Mouse (Mus musculus): Measurements from ENCODE around the gene Hist1h2bg.
A peak's percentile ranks its signal among the peaks of the same experiment; 100 is the strongest.
"Not testable (repeated sequence)": the region's sequence is repeated elsewhere in the genome, so short reads cannot be mapped to it uniquely, and the experiment has no call there.

The Hist1h2bg gene

GRCm38 (mm10) chr13:23538249-23538648 is 32.9 kb upstream of the Hist1h2bg start:
- DNase-seq (ENCODE audit: low spot score in 2 of 2), result no peak

- not testable (repeated sequence) for DNase-seq (ENCODE audit: low spot score in 2 of 2)
Measured at GRCm38 (mm10) chr13:23539821-23540220, 31.4 kb upstream of the Hist1h2bg start.

GRCm38 (mm10) chr13:23541497-23541896 is 29.7 kb upstream of the Hist1h2bg start:
- DNase-seq (ENCODE audit: low spot score in 2 of 2), result no peak

DNA sequence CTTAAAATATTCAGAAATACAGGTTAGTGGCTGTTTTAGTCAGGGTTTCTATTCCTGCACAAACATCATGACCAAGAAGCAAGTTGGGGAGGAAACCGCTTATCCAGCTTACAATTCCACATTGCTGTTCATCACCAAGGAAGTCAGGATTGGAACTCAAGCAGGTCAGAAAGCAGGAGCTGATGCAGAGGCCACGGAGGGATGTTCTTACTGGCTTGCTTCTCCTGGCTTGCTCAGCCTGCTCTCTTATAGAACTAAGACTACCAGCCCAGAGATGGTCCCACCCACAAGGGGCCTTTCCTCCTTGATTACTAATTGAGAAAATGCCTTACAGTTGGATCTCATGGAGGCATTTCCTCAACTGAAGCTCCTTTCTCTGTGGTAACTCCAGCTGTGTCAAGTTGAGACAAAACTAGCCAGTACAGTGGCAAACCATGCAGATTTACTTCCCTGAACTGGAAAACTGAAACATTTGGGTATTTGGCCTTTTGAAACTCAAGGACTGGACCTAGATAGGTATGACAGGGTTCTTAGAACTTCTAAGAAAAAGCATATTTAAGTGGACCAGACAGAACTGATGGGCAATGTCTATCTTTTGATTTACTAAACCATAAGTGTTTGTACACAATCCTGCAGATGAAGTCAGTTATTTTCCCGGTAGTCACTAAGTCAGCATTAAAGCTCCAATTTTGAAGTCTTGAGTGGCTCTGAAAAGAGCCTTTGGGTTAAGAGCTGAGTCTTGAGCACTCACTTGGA is 28.8 kb upstream of the Hist1h2bg start:
- DNase-seq (ENCODE audit: low spot score in 2 of 2), result not testable (repeated sequence)

GRCm38 (mm10) chr13:23542999-23543607 is 28.1 kb upstream of the Hist1h2bg start, which contains the start of gene Hist1h2bh:
Gene Hist1h2bh, minus strand, starts transcription at chr13:23543392.
- peak; percentile 72 to 79 for DNase-seq (ENCODE audit: low spot score in 2 of 2)

DNA sequence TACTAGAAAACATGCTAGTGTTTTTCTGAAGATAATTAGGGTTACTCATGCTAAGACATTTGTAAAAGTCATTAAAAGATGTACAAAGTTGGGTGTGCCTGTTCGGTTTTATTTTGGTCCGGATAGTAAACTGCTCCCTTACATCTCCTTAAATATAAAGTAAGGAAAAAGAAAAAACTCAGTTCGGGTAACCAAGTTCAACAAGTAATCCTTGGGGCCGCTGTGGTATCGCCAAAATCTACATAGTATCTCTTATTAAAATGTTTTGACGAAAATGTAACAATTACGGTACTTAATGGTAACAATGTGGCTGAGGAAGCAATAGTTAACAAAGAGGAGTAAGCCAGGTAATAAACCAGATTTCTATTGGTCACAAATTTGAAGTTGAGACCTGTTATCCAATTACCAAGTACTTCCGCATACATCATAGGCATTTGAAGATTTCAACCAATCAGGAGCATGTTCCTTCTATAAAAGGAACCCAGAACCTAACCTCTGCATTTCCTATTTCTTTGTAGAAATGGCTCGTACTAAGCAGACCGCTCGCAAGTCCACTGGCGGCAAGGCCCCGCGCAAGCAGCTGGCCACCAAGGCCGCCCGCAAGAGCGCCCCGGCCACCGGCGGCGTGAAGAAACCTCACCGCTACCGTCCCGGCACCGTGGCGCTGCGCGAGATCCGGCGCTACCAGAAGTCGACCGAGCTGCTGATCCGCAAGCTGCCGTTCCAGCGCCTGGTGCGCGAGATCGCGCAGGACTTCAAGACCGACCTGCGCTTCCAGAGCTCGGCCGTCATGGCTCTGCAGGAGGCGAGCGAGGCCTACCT is 27.0 kb upstream of the Hist1h2bg start, which contains the start of gene Hist1h3f:
TSS of gene Hist1h3f (plus strand) at position 88 of the 822 bp plus-strand sequence.
- peak; percentile 75 to 80 for DNase-seq (ENCODE audit: low spot score in 2 of 2)

DNA sequence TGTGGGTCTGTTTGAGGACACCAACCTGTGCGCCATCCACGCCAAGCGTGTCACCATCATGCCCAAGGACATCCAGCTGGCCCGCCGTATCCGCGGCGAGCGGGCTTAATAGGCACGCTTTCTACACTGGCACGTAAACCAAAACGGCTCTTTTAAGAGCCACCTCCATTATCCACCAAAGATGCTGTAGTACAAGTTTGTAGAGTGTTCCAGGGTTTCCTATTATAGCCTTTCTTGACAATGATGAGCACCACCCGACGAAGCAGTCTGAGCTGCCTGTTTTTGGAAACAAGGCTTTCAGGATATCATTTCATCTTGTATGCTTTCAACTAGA is 26.4 kb upstream of the Hist1h2bg start:
- peak in 1 of 2 experiments; percentile 42 for DNase-seq (ENCODE audit: low spot score in 2 of 2)

GRCm38 (mm10) chr13:23546694-23547093 is 24.5 kb upstream of the Hist1h2bg start:
- no peak for DNase-seq (ENCODE audit: low spot score in 2 of 2)

GRCm38 (mm10) chr13:23550761-23551145 is 20.4 kb upstream of the Hist1h2bg start:
- DNase-seq (ENCODE audit: low spot score in 2 of 2), result no peak

- peak; percentile 93 to 94 for DNase-seq (ENCODE audit: low spot score in 2 of 2)
Measured at GRCm38 (mm10) chr13:23551146-23551834, 19.9 kb upstream of the Hist1h2bg start, which contains the start of gene Hist1h4f. Gene Hist1h4f, minus strand, starts transcription at chr13:23551648.

GRCm38 (mm10) chr13:23551931-23552914 is 19.0 kb upstream of the Hist1h2bg start:
- no peak for DNase-seq (ENCODE audit: low spot score in 2 of 2)

DNA sequence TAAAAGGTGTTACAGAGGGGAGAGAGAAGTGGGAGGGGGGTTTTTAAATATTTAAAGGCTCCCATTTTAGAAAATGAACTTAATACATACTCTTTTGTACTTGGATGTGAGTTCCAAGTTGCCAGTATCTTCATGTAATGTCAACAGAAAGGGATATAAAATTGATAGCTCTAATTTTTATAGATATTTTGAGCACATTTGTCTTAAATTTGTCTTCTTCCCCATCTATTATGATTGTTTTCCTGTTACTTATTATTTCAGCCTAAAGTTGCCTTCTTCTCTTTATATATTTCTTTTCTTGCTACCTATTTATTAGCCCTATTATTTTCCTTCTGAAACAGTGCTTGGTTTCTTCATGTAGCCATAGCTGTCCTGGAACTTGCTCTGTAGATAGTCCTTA is 18.2 kb upstream of the Hist1h2bg start, which contains the start of gene Hist1h1d:
TSS of gene Hist1h1d (plus strand) at position 301 of the 400 bp plus-strand sequence.
- DNase-seq (ENCODE audit: low spot score in 2 of 2), result no peak

DNA sequence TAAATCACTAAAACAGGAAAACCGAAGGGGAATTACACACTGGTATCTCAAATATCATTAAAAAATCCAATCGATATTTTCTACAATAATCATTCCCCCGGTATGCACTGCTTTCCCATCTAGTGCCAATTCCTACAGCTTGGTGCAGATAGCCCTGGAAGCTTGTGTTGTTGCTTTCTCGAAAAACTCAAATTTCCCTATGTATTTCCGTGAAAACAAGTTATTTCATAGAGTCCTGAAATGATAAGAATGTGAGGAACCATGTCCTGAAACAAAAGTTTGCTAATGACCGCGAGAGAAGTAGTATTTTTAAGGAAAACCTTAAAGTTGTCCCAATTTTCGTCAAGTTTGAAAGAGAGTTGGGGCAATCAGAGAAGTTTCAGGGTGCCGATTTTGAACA is 16.8 kb upstream of the Hist1h2bg start:
- no peak for DNase-seq (ENCODE audit: low spot score in 2 of 2)

GRCm38 (mm10) chr13:23554925-23555838 is 16.0 kb upstream of the Hist1h2bg start:
- DNase-seq (ENCODE audit: low spot score in 2 of 2), result peak; percentile 80 to 86

GRCm38 (mm10) chr13:23555839-23556416 is 15.3 kb upstream of the Hist1h2bg start:
- DNase-seq (ENCODE audit: low spot score in 2 of 2), result peak; percentile 72 to 74

GRCm38 (mm10) chr13:23556906-23557305 is 14.3 kb upstream of the Hist1h2bg start:
- no peak for DNase-seq (ENCODE audit: low spot score in 2 of 2)

GRCm38 (mm10) chr13:23560699-23561098 is 10.5 kb upstream of the Hist1h2bg start:
- not testable (repeated sequence) for DNase-seq (ENCODE audit: low spot score in 2 of 2)

GRCm38 (mm10) chr13:23561531-23561882 is 9.7 kb upstream of the Hist1h2bg start:
- DNase-seq (ENCODE audit: low spot score in 2 of 2), result not testable (repeated sequence)
